ENCODE assay signal across 12 mouse cellular contexts in the genomic region with DNA sequence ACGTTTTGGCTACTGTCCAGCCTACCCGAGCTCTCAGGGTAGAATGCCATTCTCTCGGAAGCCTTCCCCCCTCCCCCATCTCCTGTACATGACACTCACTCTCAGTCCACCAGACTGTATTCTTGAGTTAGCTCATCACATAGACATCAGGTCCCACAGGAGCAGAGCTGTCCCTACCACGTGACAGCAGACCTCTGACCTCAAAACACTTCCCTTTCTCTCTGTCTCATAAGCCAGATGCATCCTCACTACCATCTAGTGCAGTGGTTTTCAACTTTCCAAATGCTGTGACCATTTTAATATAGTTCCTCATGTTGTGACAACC. TPM values are rescaled to one million over a fixed set of nuclear protein-coding genes. Genes with fewer than 3 reads are reported as not detected.
DNase-seq lines count a peak whose midpoint lies in the region; ATAC-seq lines count a peak whose summit lies in the region.
"Had no signal": no experiment of that assay in that cellular context is flagged by ENCODE, and none has a peak within 500 bp of the region (broad histone marks: within the 10 kb centered on the region; RNA-seq: fewer than 3 reads in every experiment).

No protein-coding gene starts in this region.

- no peaks in the 10 kb centered on the region for H3K36me3 ChIP-seq in hindbrain, embryonic 10.5 days
- H3K36me3 ChIP-seq in hindbrain, embryonic 14.5 days (replicated peaks; ENCODE audit: control insufficient read depth, insufficient read depth) = no peaks in the 10 kb centered on the region
- no peaks in the 10 kb centered on the region for H3K36me3 ChIP-seq in midbrain, embryonic 13.5 days
- H3K36me3 ChIP-seq in midbrain, embryonic 14.5 days (ENCODE audit: control insufficient read depth, insufficient read depth, low read length) = no peaks in the 10 kb centered on the region
- H3K36me3 ChIP-seq: liver, embryonic 15.5 days had no signal

- 65% methylated on average over 4 of the region's 4 CpGs for WGBS in hindbrain, embryonic 10.5 days
- 29% methylated on average over 4 of the region's 4 CpGs for WGBS in hindbrain, embryonic 14.5 days
- 52% methylated on average over 4 of the region's 4 CpGs for WGBS in midbrain, embryonic 13.5 days
- 55% methylated on average over 4 of the region's 4 CpGs for WGBS in midbrain, embryonic 14.5 days

- H3K4me1 ChIP-seq in hindbrain, embryonic 10.5 days (replicated peaks) = peaks cover 47% of the 10 kb centered on the region
- peaks cover 13% of the 10 kb centered on the region for H3K4me1 ChIP-seq in hindbrain, embryonic 14.5 days (replicated peaks; ENCODE audit: control insufficient read depth, insufficient read depth, low read length)
- H3K4me1 ChIP-seq in midbrain, embryonic 13.5 days (replicated peaks) = peaks cover 24% of the 10 kb centered on the region
- peaks cover 4% of the 10 kb centered on the region; the same call in 1 of the 2 replicates for H3K4me1 ChIP-seq in midbrain, embryonic 14.5 days (ENCODE audit: control insufficient read depth, insufficient read depth, low read length)

- ATAC-seq in hindbrain, embryonic 14.5 days (ENCODE audit: low FRiP score) = no peak
- 0 out of 2 replicates have a peak, but pooled peaks have one; percentile 31 for ATAC-seq in midbrain, embryonic 13.5 days
- ATAC-seq in midbrain, embryonic 14.5 days (ENCODE audit: low FRiP score, low TSS enrichment) = no peak
- ATAC-seq in hematopoietic stem cell, adult 5-6 weeks (replicated peaks in 1 of 2; ENCODE audit: insufficient read depth in 1 of 2, low FRiP score in 2 of 2, low TSS enrichment in 1 of 2, low read depth in 1 of 2, poor library complexity in 2 of 2, severe bottlenecking in 2 of 2) = peak; percentile 65 to 81

- H3K9me3 ChIP-seq in hindbrain, embryonic 10.5 days = no peaks in the 10 kb centered on the region
- H3K9me3 ChIP-seq in hindbrain, embryonic 14.5 days (ENCODE audit: control insufficient read depth, low read length) = no peaks in the 10 kb centered on the region
- no peaks in the 10 kb centered on the region for H3K9me3 ChIP-seq in midbrain, embryonic 13.5 days
- no peaks in the 10 kb centered on the region for H3K9me3 ChIP-seq in midbrain, embryonic 14.5 days (ENCODE audit: control insufficient read depth, low read length)
- H3K9me3 ChIP-seq: heart, embryonic 10.5 days; liver, embryonic 15.5 days had no signal

- H3K27ac ChIP-seq in hindbrain, embryonic 10.5 days = peak overlapping the region; percentile 75; the same call in 1 of the 2 replicates
- H3K27ac ChIP-seq in hindbrain, embryonic 14.5 days = no peak overlapping the region
- no peak overlapping the region for H3K27ac ChIP-seq in midbrain, embryonic 13.5 days
- no peak overlapping the region for H3K27ac ChIP-seq in midbrain, embryonic 14.5 days (replicated peaks; ENCODE audit: low read depth, low read length)
- H3K27ac ChIP-seq: liver, embryonic 15.5 days had no signal

- no peak for DNase-seq in hindbrain, embryonic 10.5 days (ENCODE audit: low spot score)
- DNase-seq in hindbrain, embryonic 14.5 days (ENCODE audit: low spot score) = no peak
- DNase-seq in midbrain, embryonic 14.5 days = no peak
- DNase-seq in retina, embryonic 14.5 days (ENCODE audit: low spot score) = peak; percentile 37
- no peak for DNase-seq in layer of hippocampus, postnatal 36 days
- no peak for DNase-seq in frontal cortex, postnatal 25 days (ENCODE audit: low spot score in 2 of 2)
- DNase-seq: cerebellum, adult 11 months; thymus, adult 18-20 months had no signal

- no peaks in the 10 kb centered on the region for H3K27me3 ChIP-seq in hindbrain, embryonic 10.5 days (ENCODE audit: insufficient read depth, poor library complexity, severe bottlenecking)
- no peaks in the 10 kb centered on the region for H3K27me3 ChIP-seq in hindbrain, embryonic 14.5 days (ENCODE audit: control insufficient read depth, insufficient read depth, low read length)
- no peaks in the 10 kb centered on the region for H3K27me3 ChIP-seq in midbrain, embryonic 13.5 days
- H3K27me3 ChIP-seq in midbrain, embryonic 14.5 days (ENCODE audit: control insufficient read depth, insufficient read depth, low read length) = no peaks in the 10 kb centered on the region
- H3K27me3 ChIP-seq: liver, embryonic 15.5 days had no signal

- no peak overlapping the region for H3K9ac ChIP-seq in hindbrain, embryonic 14.5 days
- no peak overlapping the region for H3K9ac ChIP-seq in midbrain, embryonic 13.5 days (replicated peaks)
- H3K9ac ChIP-seq in midbrain, embryonic 14.5 days (replicated peaks; ENCODE audit: low read length) = no peak overlapping the region
- H3K9ac ChIP-seq: liver, embryonic 15.5 days had no signal

- H3K4me3 ChIP-seq in hindbrain, embryonic 10.5 days = no peak overlapping the region
- no peak overlapping the region for H3K4me3 ChIP-seq in hindbrain, embryonic 14.5 days (replicated peaks; ENCODE audit: low read length)
- no peak overlapping the region for H3K4me3 ChIP-seq in midbrain, embryonic 13.5 days (replicated peaks)
- H3K4me3 ChIP-seq in midbrain, embryonic 14.5 days (replicated peaks; ENCODE audit: low read depth, low read length) = no peak overlapping the region
- H3K4me3 ChIP-seq: heart, embryonic 10.5 days; liver, embryonic 15.5 days had no signal

- no peak overlapping the region for H3K4me2 ChIP-seq in hindbrain, embryonic 14.5 days (replicated peaks)
- H3K4me2 ChIP-seq in midbrain, embryonic 13.5 days (replicated peaks) = no peak overlapping the region
- H3K4me2 ChIP-seq in midbrain, embryonic 14.5 days (ENCODE audit: low read length) = no peak overlapping the region
- H3K4me2 ChIP-seq: liver, embryonic 15.5 days had no signal

RNA-seq across cellular contexts. Expression of a gene that starts 13.7 kb away (rescaled TPM):
- polyA plus RNA-seq in hindbrain, embryonic 10.5 days (2016; fragmentation: Nextera tagmentation; extraction: Ambion mirVana) = 72.7 and 92.1 TPM in 2 replicates
- polyA plus RNA-seq in hindbrain, embryonic 14.5 days (2014; fragmentation: Nextera tagmentation; extraction: Ambion mirVana) = 73.5 and 79.3 TPM in 2 replicates
- 53.4 and 55.1 TPM in 2 replicates for polyA plus RNA-seq in midbrain, embryonic 13.5 days (2015; fragmentation: Nextera tagmentation; extraction: Ambion mirVana)
- 58.5 and 71.4 TPM in 2 replicates for polyA plus RNA-seq in midbrain, embryonic 14.5 days (2014; fragmentation: Nextera tagmentation; extraction: Ambion mirVana)
- total RNA-seq in hematopoietic stem cell, adult 5-6 weeks (2017) = 77.5 and 92.5 TPM in 2 replicates
- 10 to 100 TPM; 69.6 to 74.8 TPM for total RNA-seq in layer of hippocampus, postnatal 36 days (2021)

Comparison
In these comparisons a context has a peak if more than half of its experiments do, and no peak if none do; other contexts are left out.
1. ATAC-seq: peak in midbrain, embryonic 13.5 days (single experiment) and hematopoietic stem cell, adult 5-6 weeks (2 of 2); none in hindbrain, embryonic 14.5 days (single experiment) and midbrain, embryonic 14.5 days (single experiment).